Mouse (Mus musculus) CH12.LX (cell line): ENCODE measurements around the gene Dhx37. TPM values are rescaled to one million over a fixed set of nuclear protein-coding genes. Genes with fewer than 3 reads are reported as not detected.
A peak's percentile ranks its signal among the peaks of the same experiment; 100 is the strongest.
"Not testable (repeated sequence)": the region's sequence is repeated elsewhere in the genome, so short reads cannot be mapped to it uniquely, and the experiment has no call there.

Source experiments
- DNase-seq: peaks from one replicate; pipeline ENCODE4 v3.0.0-alpha.2; 2013; ENCODE audit errors: extremely low read depth
- H3K27ac ChIP-seq: 2 replicates; pipeline ENCODE4 v1.5.1; 2012; ENCODE audit warnings: low read depth, mild to moderate bottlenecking, control low read depth, moderate library complexity; ENCODE audit not compliant: insufficient read depth
- H3K27me3 ChIP-seq: replicated peaks from 2 replicates; pipeline ENCODE3; 2012; ENCODE audit warnings: inconsistent platforms
- H3K36me3 ChIP-seq, 2 experiments: replicated peaks in 1 of 2; 2 replicates each; pipeline versions ENCODE3 to v1.6.1; 2012; ENCODE audit warnings: inconsistent platforms in 1 of 2, low read length in 1 of 2, mild to moderate bottlenecking in 1 of 2, mixed read lengths in 1 of 2, moderate library complexity in 1 of 2; ENCODE audit not compliant: control insufficient read depth in 1 of 2, insufficient read depth in 1 of 2
- H3K4me1 ChIP-seq, 2 experiments: 2 replicates each; pipeline ENCODE4 v1.6.1; 2012; ENCODE audit warnings: inconsistent platforms in 1 of 2, moderate library complexity in 1 of 2; ENCODE audit not compliant: insufficient read depth in 2 of 2, control insufficient read depth in 1 of 2
- H3K4me2 ChIP-seq: 2 replicates; pipeline ENCODE4 v1.6.1; 2012; ENCODE audit warnings: low read depth, mild to moderate bottlenecking, control low read depth; ENCODE audit not compliant: poor library complexity, insufficient read depth, severe bottlenecking
- H3K4me3 ChIP-seq, 3 experiments: fragments of 150-350 bp in 1 of 3; sonication (generic) in 1 of 3; replicated peaks in 1 of 3; 2 replicates each; pipeline versions ENCODE3 to v1.5.1; 2011 to 2012; ENCODE audit warnings: low read depth in 2 of 3, low read length in 2 of 3, mild to moderate bottlenecking in 2 of 3, moderate library complexity in 2 of 3, control low read depth in 1 of 3, improper control_type of control experiment in 1 of 3, inconsistent platforms in 1 of 3, mixed read lengths in 1 of 3; ENCODE audit not compliant: poor library complexity in 1 of 3
- H3K79me2 ChIP-seq: replicated peaks from 2 replicates; pipeline ENCODE4 v1.6.1; 2012; ENCODE audit warnings: mild to moderate bottlenecking, moderate library complexity; ENCODE audit not compliant: control insufficient read depth, poor library complexity, insufficient read depth, severe bottlenecking; ENCODE audit errors: extremely low read depth
- H3K9ac ChIP-seq: 2 replicates; pipeline ENCODE4 v1.6.1; 2012; ENCODE audit warnings: low read depth, mild to moderate bottlenecking, control low read depth, moderate library complexity; ENCODE audit not compliant: insufficient read depth
- H3K9me3 ChIP-seq: replicated peaks from 2 replicates; pipeline ENCODE3; 2012; ENCODE audit warnings: low read length, inconsistent platforms, mixed read lengths
- CTCF ChIP-seq, 2 experiments: IDR thresholded peaks in 1 of 2; conservative IDR thresholded peaks in 1 of 2; 2 replicates each; pipeline ENCODE4 v1.5.1; 2011 to 2012; ENCODE audit warnings: low read depth in 2 of 2, low read length in 2 of 2, improper control_type of control experiment in 1 of 2, inconsistent platforms in 1 of 2, mild to moderate bottlenecking in 1 of 2, moderate library complexity in 1 of 2
- ELF1 ChIP-seq: IDR thresholded peaks from 2 replicates; pipeline ENCODE4 v1.6.1; 2014; ENCODE audit warnings: low read depth, mild to moderate bottlenecking, inconsistent platforms, low read length, improper control_type of control experiment
- KAT2A ChIP-seq: IDR thresholded peaks from 2 replicates; pipeline ENCODE4 v1.6.1; 2012; ENCODE audit warnings: low read length, improper control_type of control experiment, inconsistent platforms; ENCODE audit not compliant: insufficient replicate concordance
- MYC ChIP-seq: IDR thresholded peaks from 2 replicates; pipeline ENCODE4 v1.6.1; 2011; ENCODE audit warnings: low read depth, mild to moderate bottlenecking, improper control_type of control experiment, low read length
- PAX5 ChIP-seq: IDR thresholded peaks from 2 replicates; pipeline ENCODE4 v1.6.1; 2012; ENCODE audit warnings: low read length, inconsistent platforms, mixed read lengths
- RAD21 ChIP-seq: IDR thresholded peaks from 2 replicates; pipeline ENCODE4 v1.6.1; 2011; ENCODE audit warnings: low read depth, mild to moderate bottlenecking, low read length, improper control_type of control experiment, moderate library complexity
- SMC3 ChIP-seq: IDR thresholded peaks from 2 replicates; pipeline ENCODE4 v1.6.1; 2011; ENCODE audit warnings: low read depth, low read length, improper control_type of control experiment
- TBP ChIP-seq: conservative IDR thresholded peaks from 2 replicates; pipeline ENCODE4 v1.6.1; 2011; ENCODE audit warnings: low read depth, low read length, improper control_type of control experiment
- dilution Hi-C: fragments of 300-500 bp; cut with MboI; formaldehyde crosslinking; loops from 2 replicates; pipeline ENCODE4 v1.14.3; 2020; ENCODE audit warnings: low sequenced_read_pairs; ENCODE audit not compliant: extremely low pct_unique_long_range_greater_than_20kb, extremely low pct_ligation_motif_present
- in situ Hi-C: fragments of 300-500 bp; cut with MboI; formaldehyde crosslinking; loops from 3 replicates; pipeline ENCODE4 v1.14.3; 2019; ENCODE audit warnings: low sequenced_read_pairs, low pct_ligation_motif_present, low pct_unique_long_range_greater_than_20kb, mixed read lengths
- polyA plus RNA-seq: library from polyadenylated mRNA; unstranded; fragments of >175 nt; gene quantifications from 2 replicates; pipeline ENCODE4 v1.2.1, GENCODE M21; 2012; ENCODE audit warnings: low read depth; ENCODE audit not compliant: insufficient read length
- total RNA-seq, 2 experiments: library from RNA; depleted of rRNA; stranded (reverse); fragments of 300-350 nt in 1 of 2; fragments of >200 nt in 1 of 2; gene quantifications; 2 replicates each; pipeline ENCODE4 v1.2.3; 2012 to 2014

The Dhx37 gene
- total and polyA plus RNA-seq, 3 experiments = 21.0 to 36.9 (median 26.0) TPM

DNA sequence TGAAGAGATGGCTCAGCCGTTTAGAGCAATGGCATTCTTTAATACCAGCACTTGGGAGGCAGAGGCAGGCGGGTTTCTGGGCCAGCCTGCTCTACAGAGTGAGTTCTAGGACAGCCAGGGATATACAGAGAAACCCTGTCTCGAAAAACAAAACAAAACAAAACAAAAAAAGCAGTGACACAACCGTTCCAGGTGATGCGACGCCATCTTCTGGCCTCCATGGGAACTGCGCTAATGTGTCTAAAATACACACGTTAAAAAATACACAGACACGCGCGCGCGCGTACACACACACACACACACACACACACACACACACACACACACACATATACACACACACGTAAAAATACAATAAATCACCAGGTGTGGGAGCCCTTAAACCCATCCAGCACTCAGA lies 426 bp upstream of the Dhx37 start:
- H3K27ac ChIP-seq, in situ Hi-C loops, dilution Hi-C loops, H3K27me3 ChIP-seq, H3K4me2 ChIP-seq, H3K9me3 ChIP-seq, H3K9ac ChIP-seq: not testable (repeated sequence)
- TF ChIP-seq CTCF (conservative IDR thresholded peaks at IDR 0.05 in 1 of 2, IDR thresholded peaks at IDR 0.05 in 1 of 2; ENCODE audit: low read depth in 2 of 2, low read length in 2 of 2) (peak; percentile 14 to 44; a peak in 2 of 4 replicates), RAD21 (peak; percentile 8), SMC3 (peak; percentile 10; the same call in 1 of the 2 replicates)
- Histone ChIP-seq H3K36me3 (peaks cover 21 to 29% of the 10 kb centered on the region in 2 experiments), H3K4me1 (peaks cover 5 to 11% of the 10 kb centered on the region in 2 experiments), H3K79me2 (peaks cover 15% of the 10 kb centered on the region), H3K4me3 (peak overlapping the region in 2 of 3 experiments; percentile 7 to 89)
- DNase-seq = peak; percentile 53

DNA sequence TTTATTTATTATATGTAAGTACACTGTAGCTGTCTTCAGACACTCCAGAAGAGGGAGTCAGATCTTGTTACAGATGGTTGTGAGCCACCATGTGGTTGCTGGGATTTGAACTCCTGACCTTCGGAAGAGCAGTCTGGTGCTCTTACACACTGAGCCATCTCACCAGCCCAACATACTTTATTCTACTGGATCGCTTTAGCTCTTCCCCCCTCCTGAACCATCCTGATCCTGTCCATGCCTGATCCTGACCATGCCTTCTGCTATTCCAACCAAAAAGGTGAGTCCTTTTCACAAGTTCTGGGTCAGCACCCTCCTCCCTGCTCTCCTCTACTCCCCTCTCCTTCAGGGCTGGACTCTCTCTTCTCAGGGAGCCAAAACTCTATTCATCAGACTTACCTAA lies 1.6 kb downstream of the Dhx37 start:
- H3K9ac ChIP-seq, dilution Hi-C loops, H3K27ac ChIP-seq, H3K27me3 ChIP-seq, H3K9me3 ChIP-seq, DNase-seq, in situ Hi-C loops: not testable (repeated sequence)
- H3K4me1 ChIP-seq = peaks cover 5 to 18% of the 10 kb centered on the region in 2 experiments
- H3K4me2 ChIP-seq = peak overlapping the region; percentile 92; the same call in 1 of the 2 replicates
- peak overlapping the region in 1 of 3 experiments; percentile 89 for H3K4me3 ChIP-seq
- TF ChIP-seq TBP = peak; percentile 81; the same call in 1 of the 2 replicates
- TF ChIP-seq, all 38 proteins: peak for 1; not testable (repeated sequence) for 37
- H3K79me2 ChIP-seq = peaks cover 15% of the 10 kb centered on the region
- H3K36me3 ChIP-seq = peaks cover 40 to 49% of the 10 kb centered on the region in 2 experiments

DNA sequence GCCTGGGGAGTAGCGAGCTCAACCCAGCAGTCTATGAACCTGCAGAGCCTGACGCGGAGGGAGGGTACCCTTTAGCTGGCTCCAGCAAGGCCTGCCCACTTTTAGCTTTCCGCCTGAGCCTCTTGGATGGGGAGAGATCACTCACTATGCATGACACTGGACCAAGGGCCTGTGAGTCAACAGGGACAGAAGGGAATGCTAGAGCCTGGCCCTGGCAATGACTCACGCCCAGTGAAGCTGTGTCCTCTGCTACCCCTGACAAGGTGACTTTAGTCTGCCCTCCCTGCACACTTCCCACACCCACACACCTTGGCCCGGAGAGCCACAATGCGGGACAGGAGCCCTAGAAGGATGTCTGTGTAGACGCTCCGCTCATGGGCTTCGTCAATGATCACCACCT lies 7.6 kb downstream of the Dhx37 start:
- Histone ChIP-seq H3K4me1 (peaks cover 0 to 10% of the 10 kb centered on the region in 2 experiments; a peak in 1 of 4 replicates), H3K79me2 (no peaks in the 10 kb centered on the region; the same call in 1 of the 2 replicates), H3K4me2 (no peak overlapping the region), H3K9me3 (peaks cover 38% of the 10 kb centered on the region), H3K27ac (no peak overlapping the region), H3K36me3 (peaks cover 95 to 100% of the 10 kb centered on the region in 2 experiments), H3K9ac (no peak overlapping the region), H3K4me3 (no peak overlapping the region), H3K27me3 (no peaks in the 10 kb centered on the region)
- in situ Hi-C loops = no loop called here
- TF ChIP-seq ELF1 = no peak
- TF ChIP-seq PAX5 = no peak
- no peak for TF ChIP-seq MYC
- no peak for TF ChIP-seq KAT2A
- dilution Hi-C loops = no loop called here
- no peak for DNase-seq
